Mouse (Mus musculus) kidney, adult 2 months (tissue): ENCODE results near the gene Foxe3.

Experiments used
- CTCF ChIP-seq: fragments of 200-500 bp; conservative IDR thresholded peaks from 2 replicates; pipeline ENCODE4 v1.5.1; 2011; ENCODE audit warnings: low read depth, mild to moderate bottlenecking, control low read depth, low read length, moderate library complexity, mixed read lengths; ENCODE audit not compliant: insufficient read depth, insufficient read length
- POLR2A ChIP-seq: fragments of 200-500 bp; IDR thresholded peaks from one replicate; pipeline ENCODE4 v1.6.1; 2011; ENCODE audit warnings: low read depth, low read length, control low read depth

GRCm38 (mm10) chr4:114942583-114942982, 16.8 kb upstream of the Foxe3 start:
- TF ChIP-seq CTCF (no peak), POLR2A (no peak)
